Mouse (Mus musculus): ENCODE measurements around the gene Farsa. TPM values are rescaled to one million over a fixed set of nuclear protein-coding genes. Genes with fewer than 3 reads are reported as not detected.

The Farsa gene
- polyA plus RNA-seq, 1 experiment from 2014 or later, result 84.4 TPM

- H3K27me3 ChIP-seq (ENCODE audit: control insufficient read depth, insufficient read depth, low read length), result no peaks in the 10 kb centered on the region
- ATAC-seq (ENCODE audit: low FRiP score) (no peak), DNase-seq (ENCODE audit: low spot score, missing footprints) (no peak)
- no peaks in the 10 kb centered on the region for H3K9me3 ChIP-seq (ENCODE audit: control insufficient read depth, low read length)
- peak overlapping the region; percentile 97 for H3K4me3 ChIP-seq (ENCODE audit: low read depth, low read length)
- peak overlapping the region; percentile 65 for H3K4me2 ChIP-seq
- peaks cover 20% of the 10 kb centered on the region for H3K36me3 ChIP-seq (ENCODE audit: control insufficient read depth, insufficient read depth, low read length)
- H3K4me1 ChIP-seq (ENCODE audit: control insufficient read depth, insufficient read depth, low read length), result peaks cover 18% of the 10 kb centered on the region
- H3K9ac ChIP-seq (ENCODE audit: low read length), result peak overlapping the region; percentile 72
- 61% methylated on average over 6 of the region's 6 CpGs for WGBS
- 0 out of 2 replicates have a peak overlapping the region, but pooled peaks have one; percentile 21 for H3K27ac ChIP-seq (ENCODE audit: low read depth, low read length)
Observed at GRCm38 (mm10) chr8:84847684-84848435, 8.9 kb upstream of the Farsa start.

- no peaks in the 10 kb centered on the region for H3K27me3 ChIP-seq (ENCODE audit: control insufficient read depth, insufficient read depth, low read length)
- no peak overlapping the region for H3K9ac ChIP-seq (ENCODE audit: low read length)
- no peak for DNase-seq (ENCODE audit: low spot score, missing footprints)
- 87% methylated on average over 3 of the region's 3 CpGs for WGBS
- no peak overlapping the region for H3K27ac ChIP-seq (ENCODE audit: low read depth, low read length)
- peak; percentile 52 for ATAC-seq (ENCODE audit: low FRiP score)
- peaks cover 11% of the 10 kb centered on the region for H3K4me1 ChIP-seq (ENCODE audit: control insufficient read depth, insufficient read depth, low read length)
- H3K36me3 ChIP-seq (ENCODE audit: control insufficient read depth, insufficient read depth, low read length), result peaks cover 6% of the 10 kb centered on the region; the same call in 1 of the 2 replicates
- H3K9me3 ChIP-seq (ENCODE audit: control insufficient read depth, low read length), result no peaks in the 10 kb centered on the region
- H3K4me2 ChIP-seq, result peak overlapping the region; percentile 94; the same call in 1 of the 2 replicates
- H3K4me3 ChIP-seq (ENCODE audit: low read depth, low read length), result no peak overlapping the region; the same call in 1 of the 2 replicates
Observed at GRCm38 (mm10) chr8:84856434-84856833, 355 bp upstream of the Farsa start.

GRCm38 (mm10) chr8:84871376-84872308, 14.9 kb downstream of the Farsa start, which contains the start of gene Syce2:
Gene Syce2 (plus strand): TSS chr8:84872111.
- peak; percentile 95 for DNase-seq (ENCODE audit: low spot score, missing footprints)
- Histone ChIP-seq H3K36me3 (ENCODE audit: control insufficient read depth, insufficient read depth, low read length) (peaks cover 16% of the 10 kb centered on the region), H3K4me2 (peak within 1 kb of the TSS; percentile 71), H3K9me3 (ENCODE audit: control insufficient read depth, low read length) (no peaks in the 10 kb centered on the region), H3K4me1 (ENCODE audit: control insufficient read depth, insufficient read depth, low read length) (peaks cover 6% of the 10 kb centered on the region; the same call in 1 of the 2 replicates), H3K4me3 (ENCODE audit: low read depth, low read length) (peak within 1 kb of the TSS; percentile 31), H3K27me3 (ENCODE audit: control insufficient read depth, insufficient read depth, low read length) (peaks cover 8% of the 10 kb centered on the region), H3K27ac (ENCODE audit: low read depth, low read length) (no peak within 1 kb of the TSS), H3K9ac (ENCODE audit: low read length) (peak within 1 kb of the TSS; percentile 66)
- 19% methylated on average over 42 of the region's 46 CpGs for WGBS
- ATAC-seq (ENCODE audit: low FRiP score), result peak; percentile 73

GRCm38 (mm10) chr8:84872309-84872965, 15.6 kb downstream of the Farsa start:
- peak overlapping the region; percentile 71 for H3K4me2 ChIP-seq
- peak overlapping the region; percentile 66 for H3K9ac ChIP-seq (ENCODE audit: low read length)
- 4% methylated on average over 54 of the region's 54 CpGs for WGBS
- peak; percentile 75 for ATAC-seq (ENCODE audit: low FRiP score)
- H3K4me1 ChIP-seq (ENCODE audit: control insufficient read depth, insufficient read depth, low read length), result peaks cover 6% of the 10 kb centered on the region; the same call in 1 of the 2 replicates
- H3K9me3 ChIP-seq (ENCODE audit: control insufficient read depth, low read length), result no peaks in the 10 kb centered on the region
- no peak overlapping the region for H3K27ac ChIP-seq (ENCODE audit: low read depth, low read length)
- H3K36me3 ChIP-seq (ENCODE audit: control insufficient read depth, insufficient read depth, low read length), result peaks cover 9% of the 10 kb centered on the region
- H3K27me3 ChIP-seq (ENCODE audit: control insufficient read depth, insufficient read depth, low read length), result peaks cover 8% of the 10 kb centered on the region
- H3K4me3 ChIP-seq (ENCODE audit: low read depth, low read length), result peak overlapping the region; percentile 31
- peak; percentile 92 for DNase-seq (ENCODE audit: low spot score, missing footprints)

GRCm38 (mm10) chr8:84873016-84873415, 16.2 kb downstream of the Farsa start:
- 80% methylated on average over 4 of the region's 4 CpGs for WGBS
- H3K9me3 ChIP-seq (ENCODE audit: control insufficient read depth, low read length), result no peaks in the 10 kb centered on the region
- H3K4me3 ChIP-seq (ENCODE audit: low read depth, low read length), result peak overlapping the region; percentile 31; the same call in 1 of the 2 replicates
- H3K36me3 ChIP-seq (ENCODE audit: control insufficient read depth, insufficient read depth, low read length), result peaks cover 3% of the 10 kb centered on the region; the same call in 1 of the 2 replicates
- H3K9ac ChIP-seq (ENCODE audit: low read length), result no peak overlapping the region
- peaks cover 8% of the 10 kb centered on the region for H3K27me3 ChIP-seq (ENCODE audit: control insufficient read depth, insufficient read depth, low read length)
- ATAC-seq (ENCODE audit: low FRiP score), result no peak
- H3K4me1 ChIP-seq (ENCODE audit: control insufficient read depth, insufficient read depth, low read length), result peaks cover 6% of the 10 kb centered on the region; the same call in 1 of the 2 replicates
- no peak for DNase-seq (ENCODE audit: low spot score, missing footprints)
- H3K4me2 ChIP-seq, result peak overlapping the region; percentile 71
- no peak overlapping the region for H3K27ac ChIP-seq (ENCODE audit: low read depth, low read length)

GRCm38 (mm10) chr8:84874339-84874738, 17.6 kb downstream of the Farsa start:
- Histone ChIP-seq H3K4me2 (no peak overlapping the region), H3K27me3 (ENCODE audit: control insufficient read depth, insufficient read depth, low read length) (peaks cover 8% of the 10 kb centered on the region), H3K27ac (ENCODE audit: low read depth, low read length) (no peak overlapping the region), H3K4me1 (ENCODE audit: control insufficient read depth, insufficient read depth, low read length) (peaks cover 6% of the 10 kb centered on the region; the same call in 1 of the 2 replicates), H3K4me3 (ENCODE audit: low read depth, low read length) (no peak overlapping the region), H3K36me3 (ENCODE audit: control insufficient read depth, insufficient read depth, low read length) (no peaks in the 10 kb centered on the region), H3K9me3 (ENCODE audit: control insufficient read depth, low read length) (no peaks in the 10 kb centered on the region), H3K9ac (ENCODE audit: low read length) (no peak overlapping the region)
- no peak for ATAC-seq (ENCODE audit: low FRiP score)
- 96% methylated on average over 3 of the region's 3 CpGs for WGBS
- peak; percentile 47 for DNase-seq (ENCODE audit: low spot score, missing footprints)

- H3K36me3 ChIP-seq (ENCODE audit: control insufficient read depth, insufficient read depth, low read length), result no peaks in the 10 kb centered on the region
- H3K27ac ChIP-seq (ENCODE audit: low read depth, low read length), result no peak overlapping the region
- H3K4me2 ChIP-seq, result no peak overlapping the region
- no peaks in the 10 kb centered on the region for H3K9me3 ChIP-seq (ENCODE audit: control insufficient read depth, low read length)
- DNase-seq (ENCODE audit: low spot score, missing footprints), result peak; percentile 23
- ATAC-seq (ENCODE audit: low FRiP score), result no peak
- no peak overlapping the region for H3K9ac ChIP-seq (ENCODE audit: low read length)
- WGBS, result 95% methylated on average over 3 of the region's 3 CpGs
- H3K4me3 ChIP-seq (ENCODE audit: low read depth, low read length), result no peak overlapping the region
- peaks cover 2% of the 10 kb centered on the region for H3K27me3 ChIP-seq (ENCODE audit: control insufficient read depth, insufficient read depth, low read length)
- H3K4me1 ChIP-seq (ENCODE audit: control insufficient read depth, insufficient read depth, low read length), result peaks cover 1% of the 10 kb centered on the region; the same call in 1 of the 2 replicates
Observed at GRCm38 (mm10) chr8:84877297-84878035, 20.7 kb downstream of the Farsa start.

- Histone ChIP-seq H3K4me3 (ENCODE audit: low read depth, low read length) (no peak overlapping the region), H3K36me3 (ENCODE audit: control insufficient read depth, insufficient read depth, low read length) (no peaks in the 10 kb centered on the region), H3K4me1 (ENCODE audit: control insufficient read depth, insufficient read depth, low read length) (no peaks in the 10 kb centered on the region), H3K9ac (ENCODE audit: low read length) (no peak overlapping the region), H3K27ac (ENCODE audit: low read depth, low read length) (no peak overlapping the region), H3K4me2 (no peak overlapping the region), H3K27me3 (ENCODE audit: control insufficient read depth, insufficient read depth, low read length) (no peaks in the 10 kb centered on the region), H3K9me3 (ENCODE audit: control insufficient read depth, low read length) (no peaks in the 10 kb centered on the region)
- WGBS, result 96% methylated on average over 1 of the region's 1 CpGs
- ATAC-seq (ENCODE audit: low FRiP score), result no peak
- no peak for DNase-seq (ENCODE audit: low spot score, missing footprints)
Observed at GRCm38 (mm10) chr8:84878915-84879314, 22.1 kb downstream of the Farsa start.

Measured in midbrain, embryonic 11.5 days (tissue).